Mouse (Mus musculus): Measurements from ENCODE around the gene Dnal1. TPM values are rescaled to one million over a fixed set of nuclear protein-coding genes. Genes with fewer than 3 reads are reported as not detected.

The Dnal1 gene
- polyA plus RNA-seq, 1 experiment from 2014 or later: 7.1 TPM

DNA sequence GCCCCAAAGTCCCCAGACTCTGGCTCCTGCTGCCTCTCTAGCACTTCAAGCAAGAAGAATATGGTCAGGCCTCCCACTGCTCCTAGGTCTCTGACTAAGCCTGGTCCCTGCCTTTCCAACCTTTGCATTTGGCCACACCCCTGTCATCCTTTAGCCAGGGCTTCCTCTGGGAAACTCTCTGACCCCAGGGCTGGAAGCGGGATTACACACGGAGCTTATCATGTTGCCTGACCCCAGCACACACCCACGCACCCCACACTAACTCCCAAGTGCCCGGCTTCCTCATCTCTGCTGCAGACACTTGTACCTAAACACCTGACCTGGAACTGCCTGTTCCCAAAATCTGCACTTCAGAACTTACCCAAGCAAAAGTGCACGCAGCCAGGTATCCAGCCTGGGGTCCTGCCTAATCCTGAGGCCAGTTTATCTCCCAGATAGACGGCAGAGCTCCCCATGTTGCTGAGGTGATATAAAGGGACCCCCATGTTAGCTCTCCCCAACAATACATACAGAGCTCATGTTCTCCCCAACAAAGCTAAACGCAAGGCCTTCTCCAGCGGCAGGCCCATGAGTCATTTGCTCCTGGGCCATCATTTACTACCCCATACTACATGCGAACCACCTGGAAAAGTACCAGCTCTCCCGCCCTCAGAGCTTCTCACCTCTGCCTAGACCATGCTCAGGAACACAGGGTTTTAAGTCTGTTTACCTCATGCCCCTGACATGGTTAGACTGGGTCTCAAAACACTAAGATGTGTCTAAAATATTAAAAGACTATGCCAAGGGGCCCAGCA lies 64.7 kb downstream of the Dnal1 start:
- H3K27ac ChIP-seq (replicated peaks; ENCODE audit: low read depth, low read length): no peak overlapping the region
- no peak overlapping the region for H3K4me3 ChIP-seq (ENCODE audit: low read depth, low read length)
- peaks cover 55% of the 10 kb centered on the region for H3K4me1 ChIP-seq (ENCODE audit: control insufficient read depth, insufficient read depth, low read length)
- no peak overlapping the region for H3K9ac ChIP-seq (ENCODE audit: low read depth, low read length)
- H3K4me2 ChIP-seq (ENCODE audit: low read depth, low read length): no peak overlapping the region
- ATAC-seq (ENCODE audit: low read depth) (no peak), DNase-seq (ENCODE audit: low spot score) (no peak)
- no peaks in the 10 kb centered on the region for H3K27me3 ChIP-seq (replicated peaks; ENCODE audit: control insufficient read depth, insufficient read depth, low read length)
- no peaks in the 10 kb centered on the region for H3K9me3 ChIP-seq (ENCODE audit: control insufficient read depth, low read length)
- 68% methylated on average over 10 of the region's 10 CpGs for WGBS
- H3K36me3 ChIP-seq (ENCODE audit: control insufficient read depth, insufficient read depth, low read length): peaks cover 2% of the 10 kb centered on the region; the same call in 1 of the 2 replicates

DNA sequence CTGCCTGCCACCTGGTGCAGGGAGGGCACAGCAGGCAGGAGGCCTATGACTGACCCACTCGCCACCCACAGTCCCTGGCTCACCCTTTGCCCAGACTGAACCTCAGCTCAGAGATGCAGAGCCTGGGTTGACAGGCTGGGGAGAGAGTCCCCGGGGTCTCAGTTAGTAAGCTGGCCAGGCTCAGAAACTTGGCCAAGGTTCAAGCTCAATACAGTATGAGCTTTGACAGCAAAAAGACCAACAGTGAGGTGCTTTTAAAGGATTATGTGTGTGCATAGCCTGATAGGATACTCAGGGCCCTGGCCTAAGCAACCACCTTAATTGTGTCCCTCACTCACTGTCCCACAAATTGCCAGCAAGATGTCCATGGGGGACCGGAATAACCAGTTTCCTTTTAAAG lies 65.9 kb downstream of the Dnal1 start:
- WGBS: 51% methylated on average over 3 of the region's 3 CpGs
- peaks cover 53% of the 10 kb centered on the region for H3K4me1 ChIP-seq (ENCODE audit: control insufficient read depth, insufficient read depth, low read length)
- DNase-seq (ENCODE audit: low spot score): peak; percentile 69

DNA sequence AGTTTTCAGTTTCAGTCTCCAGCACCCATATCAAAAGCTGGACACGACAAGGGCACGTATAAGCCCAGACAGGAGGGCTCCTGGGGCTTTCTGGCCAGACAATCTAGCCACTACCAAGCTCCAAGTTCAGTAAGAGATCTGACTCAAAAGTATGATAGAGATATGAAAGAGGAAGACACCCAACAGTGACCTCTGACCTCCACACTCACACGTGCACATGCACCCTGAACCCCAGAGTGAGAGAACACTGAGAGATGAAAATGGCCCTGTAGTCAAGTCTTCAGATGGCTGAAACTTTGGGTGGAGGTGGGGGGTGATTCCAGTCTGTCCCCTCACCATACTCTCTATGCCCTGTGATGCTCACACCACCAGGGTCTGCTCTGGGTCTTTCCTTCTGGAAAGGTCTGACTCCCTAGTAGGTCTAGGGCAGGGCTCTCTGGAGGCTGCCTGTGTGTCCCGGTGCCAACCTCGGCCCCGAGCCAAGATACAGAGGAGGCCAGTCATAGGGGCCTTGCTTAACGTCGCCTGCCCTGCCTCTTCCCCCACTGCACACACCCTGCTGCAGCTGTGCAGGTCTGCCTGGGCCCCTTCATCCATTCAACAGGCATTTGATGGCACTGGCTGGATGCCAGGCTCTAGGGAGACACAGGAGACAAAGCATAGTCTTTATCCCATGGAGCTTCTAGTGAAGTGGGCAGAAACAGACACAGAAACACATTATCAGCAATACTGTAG lies 66.7 kb downstream of the Dnal1 start:
- WGBS: 52% methylated on average over 8 of the region's 8 CpGs
- H3K4me1 ChIP-seq (ENCODE audit: control insufficient read depth, insufficient read depth, low read length): peaks cover 53% of the 10 kb centered on the region
- H3K4me3 ChIP-seq (ENCODE audit: low read depth, low read length): no peak overlapping the region
- peak overlapping the region; percentile 69 for H3K27ac ChIP-seq (replicated peaks; ENCODE audit: low read depth, low read length)
- H3K36me3 ChIP-seq (ENCODE audit: control insufficient read depth, insufficient read depth, low read length): no peaks in the 10 kb centered on the region
- DNase-seq (ENCODE audit: low spot score): peak; percentile 92
- H3K4me2 ChIP-seq (ENCODE audit: low read depth, low read length): peak overlapping the region; percentile 14
- peak overlapping the region; percentile 9 for H3K9ac ChIP-seq (ENCODE audit: low read depth, low read length)
- H3K27me3 ChIP-seq (replicated peaks; ENCODE audit: control insufficient read depth, insufficient read depth, low read length): no peaks in the 10 kb centered on the region
- peak; percentile 91 for ATAC-seq (ENCODE audit: low read depth)
- H3K9me3 ChIP-seq (ENCODE audit: control insufficient read depth, low read length): no peaks in the 10 kb centered on the region

More for the DNA sequence above, 65.9 kb downstream of the Dnal1 start:
- H3K36me3 ChIP-seq (ENCODE audit: control insufficient read depth, insufficient read depth, low read length): no peaks in the 10 kb centered on the region
- H3K4me3 ChIP-seq (ENCODE audit: low read depth, low read length): no peak overlapping the region
- no peak overlapping the region; the same call in 1 of the 2 replicates for H3K9ac ChIP-seq (ENCODE audit: low read depth, low read length)
- no peaks in the 10 kb centered on the region for H3K27me3 ChIP-seq (replicated peaks; ENCODE audit: control insufficient read depth, insufficient read depth, low read length)
- H3K4me2 ChIP-seq (ENCODE audit: low read depth, low read length): no peak overlapping the region
- H3K9me3 ChIP-seq (ENCODE audit: control insufficient read depth, low read length): no peaks in the 10 kb centered on the region
- ATAC-seq (ENCODE audit: low read depth): no peak
- H3K27ac ChIP-seq (replicated peaks; ENCODE audit: low read depth, low read length): peak overlapping the region; percentile 69; the same call in 1 of the 2 replicates

DNA sequence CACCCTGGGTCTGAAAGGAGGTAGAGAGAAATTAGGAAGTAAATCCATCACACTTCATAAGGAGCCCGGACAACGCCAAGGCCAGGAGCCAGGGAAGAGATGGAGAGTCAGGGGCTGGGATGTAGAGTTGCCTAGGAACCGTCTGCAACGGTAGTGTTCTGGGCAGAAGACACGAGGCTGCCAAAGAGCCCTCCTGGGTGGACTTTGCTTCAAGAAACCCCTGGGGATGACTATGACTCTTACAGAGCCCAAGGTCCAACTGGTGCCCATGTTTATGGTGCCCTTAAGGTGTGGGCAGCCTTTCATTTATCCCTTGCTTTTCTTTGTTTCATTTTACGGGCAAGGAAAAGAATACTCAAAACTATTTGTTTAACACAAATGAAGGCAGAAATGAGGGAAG lies 67.8 kb downstream of the Dnal1 start:
- Histone ChIP-seq H3K27me3 (replicated peaks; ENCODE audit: control insufficient read depth, insufficient read depth, low read length) (no peaks in the 10 kb centered on the region), H3K4me1 (ENCODE audit: control insufficient read depth, insufficient read depth, low read length) (peaks cover 47% of the 10 kb centered on the region), H3K4me2 (ENCODE audit: low read depth, low read length) (0 out of 2 replicates have a peak overlapping the region, but pooled peaks have one; percentile 14), H3K9ac (ENCODE audit: low read depth, low read length) (no peak overlapping the region), H3K36me3 (ENCODE audit: control insufficient read depth, insufficient read depth, low read length) (no peaks in the 10 kb centered on the region), H3K4me3 (ENCODE audit: low read depth, low read length) (no peak overlapping the region), H3K9me3 (ENCODE audit: control insufficient read depth, low read length) (no peaks in the 10 kb centered on the region), H3K27ac (replicated peaks; ENCODE audit: low read depth, low read length) (peak overlapping the region; percentile 69; the same call in 1 of the 2 replicates)
- 73% methylated on average over 6 of the region's 6 CpGs for WGBS
- DNase-seq (ENCODE audit: low spot score) (no peak), ATAC-seq (ENCODE audit: low read depth) (no peak)

DNA sequence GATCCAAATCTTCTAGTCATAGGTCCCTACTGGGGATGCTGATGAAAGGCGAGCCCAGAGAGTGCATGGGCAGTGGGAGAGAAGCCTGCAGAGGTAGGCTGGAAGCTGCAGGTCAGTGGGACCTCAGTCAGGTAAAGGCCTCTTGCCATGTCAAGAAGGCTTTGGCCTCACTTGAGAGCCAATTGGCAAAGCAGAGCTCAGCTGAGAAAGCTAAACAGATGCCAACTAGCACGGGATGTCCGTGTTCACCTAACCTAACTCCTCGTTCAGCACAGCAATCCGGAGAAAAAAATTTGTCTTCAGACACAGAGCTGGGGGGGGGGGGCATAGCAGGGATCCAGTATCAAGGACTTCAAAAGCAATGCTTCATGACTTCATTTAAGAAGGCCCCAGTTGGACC lies 70.8 kb downstream of the Dnal1 start:
- ATAC-seq (ENCODE audit: low read depth) (no peak), DNase-seq (ENCODE audit: low spot score) (no peak)
- Histone ChIP-seq H3K9ac (ENCODE audit: low read depth, low read length) (no peak overlapping the region), H3K4me3 (ENCODE audit: low read depth, low read length) (no peak overlapping the region), H3K27ac (replicated peaks; ENCODE audit: low read depth, low read length) (peak overlapping the region; percentile 39; the same call in 1 of the 2 replicates), H3K4me1 (ENCODE audit: control insufficient read depth, insufficient read depth, low read length) (peaks cover 61% of the 10 kb centered on the region), H3K4me2 (ENCODE audit: low read depth, low read length) (no peak overlapping the region), H3K36me3 (ENCODE audit: control insufficient read depth, insufficient read depth, low read length) (no peaks in the 10 kb centered on the region), H3K27me3 (replicated peaks; ENCODE audit: control insufficient read depth, insufficient read depth, low read length) (no peaks in the 10 kb centered on the region), H3K9me3 (ENCODE audit: control insufficient read depth, low read length) (no peaks in the 10 kb centered on the region)
- 71% methylated on average over 5 of the region's 5 CpGs for WGBS

DNA sequence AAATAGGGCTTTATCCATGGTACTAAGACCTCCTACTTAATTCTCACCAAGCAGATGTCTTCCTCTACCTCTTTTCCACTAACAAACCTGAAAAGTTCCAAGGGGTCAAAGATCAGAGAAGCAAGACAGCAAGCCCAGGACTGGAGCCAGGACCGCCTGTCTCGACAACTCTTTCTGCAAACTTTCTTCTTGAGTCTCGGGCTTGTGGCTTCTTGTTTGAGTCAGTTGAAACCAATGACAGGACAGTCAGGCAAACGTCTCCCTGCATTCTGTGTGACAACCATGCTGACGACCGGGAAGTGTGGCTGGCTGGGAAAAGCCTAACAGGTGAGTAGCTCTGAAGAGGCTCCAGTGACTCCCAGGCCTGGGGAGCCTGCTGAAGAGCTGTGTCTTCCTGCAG lies 71.4 kb downstream of the Dnal1 start:
- DNase-seq (ENCODE audit: low spot score) (peak; percentile 53), ATAC-seq (ENCODE audit: low read depth) (no peak)
- Histone ChIP-seq H3K4me2 (ENCODE audit: low read depth, low read length) (no peak overlapping the region), H3K9ac (ENCODE audit: low read depth, low read length) (no peak overlapping the region), H3K27me3 (replicated peaks; ENCODE audit: control insufficient read depth, insufficient read depth, low read length) (no peaks in the 10 kb centered on the region), H3K27ac (replicated peaks; ENCODE audit: low read depth, low read length) (peak overlapping the region; percentile 13), H3K9me3 (ENCODE audit: control insufficient read depth, low read length) (no peaks in the 10 kb centered on the region), H3K4me3 (ENCODE audit: low read depth, low read length) (no peak overlapping the region), H3K36me3 (ENCODE audit: control insufficient read depth, insufficient read depth, low read length) (no peaks in the 10 kb centered on the region), H3K4me1 (ENCODE audit: control insufficient read depth, insufficient read depth, low read length) (peaks cover 63% of the 10 kb centered on the region)
- 48% methylated on average over 6 of the region's 6 CpGs for WGBS

DNA sequence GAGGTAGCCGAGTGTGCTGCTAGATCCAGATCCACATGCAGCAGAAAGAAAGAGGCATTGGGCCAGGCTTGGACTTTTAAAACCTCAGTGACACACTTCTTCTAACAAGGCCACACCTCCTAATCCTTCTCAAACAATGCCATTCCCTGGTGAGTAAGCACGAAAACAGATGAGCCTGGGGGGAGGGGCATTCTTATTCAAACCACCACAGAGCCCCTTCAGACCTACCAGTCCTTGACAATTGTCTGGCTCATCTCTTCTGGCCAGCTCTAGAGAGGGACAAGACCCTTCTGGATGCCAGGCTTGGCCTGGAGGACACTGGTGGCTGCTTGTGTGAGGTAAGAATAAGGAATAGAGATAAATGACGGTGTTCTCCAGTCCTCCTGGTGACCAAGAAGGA lies 72.4 kb downstream of the Dnal1 start:
- H3K27ac ChIP-seq (replicated peaks; ENCODE audit: low read depth, low read length): no peak overlapping the region
- no peaks in the 10 kb centered on the region for H3K27me3 ChIP-seq (replicated peaks; ENCODE audit: control insufficient read depth, insufficient read depth, low read length)
- no peaks in the 10 kb centered on the region for H3K9me3 ChIP-seq (ENCODE audit: control insufficient read depth, low read length)
- WGBS: 81% methylated on average over 3 of the region's 3 CpGs
- DNase-seq (ENCODE audit: low spot score): no peak
- peaks cover 63% of the 10 kb centered on the region for H3K4me1 ChIP-seq (ENCODE audit: control insufficient read depth, insufficient read depth, low read length)
- H3K4me2 ChIP-seq (ENCODE audit: low read depth, low read length): no peak overlapping the region
- H3K9ac ChIP-seq (ENCODE audit: low read depth, low read length): no peak overlapping the region
- H3K4me3 ChIP-seq (ENCODE audit: low read depth, low read length): no peak overlapping the region
- H3K36me3 ChIP-seq (ENCODE audit: control insufficient read depth, insufficient read depth, low read length): no peaks in the 10 kb centered on the region
- ATAC-seq (ENCODE audit: low read depth): no peak

DNA sequence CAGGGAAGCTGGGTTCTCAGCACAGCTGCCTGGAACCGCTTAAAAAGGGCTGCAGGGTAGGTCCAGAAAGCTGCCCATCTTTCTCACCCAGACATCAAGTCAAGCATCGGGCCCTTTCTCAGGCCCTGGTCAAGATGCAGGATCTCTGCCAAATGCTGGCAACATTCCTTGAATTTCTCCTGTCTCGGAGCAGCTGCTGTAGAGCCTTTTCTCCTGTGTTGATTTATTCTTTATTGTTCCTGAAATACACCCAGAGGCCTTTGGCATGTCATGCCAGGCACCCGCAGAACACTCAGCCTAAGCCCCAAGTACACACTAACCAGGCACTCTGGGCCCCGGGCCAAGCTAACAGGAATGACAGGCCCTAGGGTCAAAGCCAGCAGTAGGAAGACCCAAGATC lies 72.8 kb downstream of the Dnal1 start:
- no peak overlapping the region for H3K9ac ChIP-seq (ENCODE audit: low read depth, low read length)
- ATAC-seq (ENCODE audit: low read depth) (peak; percentile 20; the same call in 1 of the 2 replicates), DNase-seq (ENCODE audit: low spot score) (peak; percentile 72)
- H3K4me2 ChIP-seq (ENCODE audit: low read depth, low read length): no peak overlapping the region
- no peaks in the 10 kb centered on the region for H3K27me3 ChIP-seq (replicated peaks; ENCODE audit: control insufficient read depth, insufficient read depth, low read length)
- peak overlapping the region; percentile 64 for H3K27ac ChIP-seq (replicated peaks; ENCODE audit: low read depth, low read length)
- H3K4me3 ChIP-seq (ENCODE audit: low read depth, low read length): no peak overlapping the region
- H3K9me3 ChIP-seq (ENCODE audit: control insufficient read depth, low read length): no peaks in the 10 kb centered on the region
- no peaks in the 10 kb centered on the region for H3K36me3 ChIP-seq (ENCODE audit: control insufficient read depth, insufficient read depth, low read length)
- peaks cover 63% of the 10 kb centered on the region for H3K4me1 ChIP-seq (ENCODE audit: control insufficient read depth, insufficient read depth, low read length)
- WGBS: 57% methylated on average over 5 of the region's 5 CpGs

Measured in embryonic facial prominence, embryonic 14.5 days (tissue).